In the genomic region with DNA sequence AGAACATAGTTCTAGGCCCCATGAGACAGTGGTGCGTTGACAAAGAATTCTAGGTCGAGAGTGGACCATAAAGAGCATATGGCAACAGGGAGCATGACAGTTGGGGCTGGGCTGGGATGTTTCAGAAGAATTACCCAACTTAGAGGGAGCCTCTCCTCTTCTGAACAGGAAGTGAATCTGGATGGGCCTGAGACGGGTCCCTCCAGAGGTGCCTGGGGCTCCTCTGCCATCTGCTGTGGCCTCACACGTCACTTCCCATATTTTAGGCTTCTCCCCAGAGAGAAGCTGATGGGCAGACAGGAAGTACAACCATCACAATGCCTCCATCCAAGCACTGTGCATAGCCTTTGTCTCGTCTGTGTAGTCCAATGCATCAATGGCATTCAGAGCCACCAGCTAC, we compare ENCODE assay signal across 18 mouse cellular contexts. TPM values are rescaled to one million over a fixed set of nuclear protein-coding genes. Genes with fewer than 3 reads are reported as not detected.
DNase-seq lines count a peak whose midpoint lies in the region; ATAC-seq and TF ChIP-seq lines count a peak whose summit lies in the region.
"Had no signal": no experiment of that assay in that cellular context is flagged by ENCODE, and none has a peak within 500 bp of the region (broad histone marks: within the 10 kb centered on the region; RNA-seq: fewer than 3 reads in every experiment).

No protein-coding gene starts in this region.

- H3K79me2 ChIP-seq in CH12.LX (replicated peaks; ENCODE audit: control insufficient read depth, extremely low read depth, insufficient read depth, poor library complexity, severe bottlenecking) = no peaks in the 10 kb centered on the region

- no peak overlapping the region for H3K4me3 ChIP-seq in midbrain, embryonic 12.5 days
- H3K4me3 ChIP-seq in midbrain, embryonic 15.5 days = no peak overlapping the region
- H3K4me3 ChIP-seq in CH12.LX (replicated peaks in 1 of 3; ENCODE audit: low read depth in 2 of 3, low read length in 2 of 3, poor library complexity in 1 of 3) = peak overlapping the region in 2 of 3 experiments; percentile 27 to 52
- H3K4me3 ChIP-seq in neural tube, embryonic 14.5 days (ENCODE audit: low read depth, low read length) = no peak overlapping the region
- H3K4me3 ChIP-seq: embryonic facial prominence, embryonic 15.5 days; heart, embryonic 15.5 days; myocyte; stomach, embryonic 15.5 days had no signal

- no peak overlapping the region for H3K9ac ChIP-seq in midbrain, embryonic 12.5 days (replicated peaks)
- H3K9ac ChIP-seq in midbrain, embryonic 15.5 days = no peak overlapping the region
- H3K9ac ChIP-seq in CH12.LX (ENCODE audit: insufficient read depth, low read depth) = peak overlapping the region; percentile 6
- H3K9ac ChIP-seq in neural tube, embryonic 14.5 days (replicated peaks; ENCODE audit: low read depth, low read length) = no peak overlapping the region
- H3K9ac ChIP-seq: embryonic facial prominence, embryonic 15.5 days; heart, embryonic 15.5 days; liver, embryonic 14.5 days; stomach, embryonic 15.5 days had no signal

- no peaks in the 10 kb centered on the region for H3K36me3 ChIP-seq in midbrain, embryonic 12.5 days
- no peaks in the 10 kb centered on the region for H3K36me3 ChIP-seq in midbrain, embryonic 15.5 days (replicated peaks)
- H3K36me3 ChIP-seq in CH12.LX (replicated peaks in 1 of 2; ENCODE audit: control insufficient read depth in 1 of 2, insufficient read depth in 1 of 2, low read length in 1 of 2) = peaks cover 0 to 9% of the 10 kb centered on the region in 2 experiments
- H3K36me3 ChIP-seq in neural tube, embryonic 14.5 days (ENCODE audit: control insufficient read depth, insufficient read depth, low read length) = no peaks in the 10 kb centered on the region
- H3K36me3 ChIP-seq: embryonic facial prominence, embryonic 15.5 days; heart, embryonic 15.5 days; stomach, embryonic 15.5 days had no signal

- peaks cover 27% of the 10 kb centered on the region for H3K4me1 ChIP-seq in midbrain, embryonic 12.5 days
- peaks cover 29% of the 10 kb centered on the region for H3K4me1 ChIP-seq in midbrain, embryonic 15.5 days
- peaks cover 18 to 43% of the 10 kb centered on the region in 2 experiments for H3K4me1 ChIP-seq in CH12.LX (ENCODE audit: control insufficient read depth in 1 of 2, insufficient read depth in 2 of 2)
- peaks cover 7% of the 10 kb centered on the region; the same call in 1 of the 2 replicates for H3K4me1 ChIP-seq in neural tube, embryonic 14.5 days (ENCODE audit: control insufficient read depth, insufficient read depth, low read length)

- in situ Hi-C loops in CH12.LX (cut with MboI; ENCODE audit: low pct_ligation_motif_present, low pct_unique_long_range_greater_than_20kb, low sequenced_read_pairs) = no loop called here

- H3K27me3 ChIP-seq in midbrain, embryonic 12.5 days = peaks cover 5% of the 10 kb centered on the region; the same call in 1 of the 2 replicates
- no peaks in the 10 kb centered on the region for H3K27me3 ChIP-seq in midbrain, embryonic 15.5 days (replicated peaks)
- H3K27me3 ChIP-seq in CH12.LX (replicated peaks) = no peaks in the 10 kb centered on the region
- H3K27me3 ChIP-seq in neural tube, embryonic 14.5 days (ENCODE audit: control insufficient read depth, insufficient read depth, low read length) = no peaks in the 10 kb centered on the region; the same call in 1 of the 2 replicates
- H3K27me3 ChIP-seq: embryonic facial prominence, embryonic 15.5 days; Patski; stomach, embryonic 15.5 days had no signal

- dilution Hi-C loops in CH12.LX (cut with MboI; ENCODE audit: extremely low pct_ligation_motif_present, extremely low pct_unique_long_range_greater_than_20kb, low sequenced_read_pairs) = no loop called here

- peak; percentile 70 for TF ChIP-seq POLR2A in CH12.LX (IDR thresholded peaks at IDR 0.05; ENCODE audit: low read depth, low read length)

- no peak for ATAC-seq in midbrain, embryonic 12.5 days (ENCODE audit: low FRiP score, low read depth)
- no peak for ATAC-seq in midbrain, embryonic 15.5 days (replicated peaks)
- ATAC-seq in hematopoietic stem cell, adult 5-6 weeks (replicated peaks in 1 of 2; ENCODE audit: insufficient read depth in 1 of 2, low FRiP score in 2 of 2, low TSS enrichment in 1 of 2, low read depth in 1 of 2, poor library complexity in 2 of 2, severe bottlenecking in 2 of 2) = peak; percentile 55 to 56
- ATAC-seq in neural tube, embryonic 14.5 days (ENCODE audit: low read depth) = no peak
- ATAC-seq: Patski had no signal

- H3K4me2 ChIP-seq in midbrain, embryonic 12.5 days (replicated peaks) = no peak overlapping the region
- no peak overlapping the region for H3K4me2 ChIP-seq in midbrain, embryonic 15.5 days
- peak overlapping the region; percentile 13; the same call in 1 of the 2 replicates for H3K4me2 ChIP-seq in CH12.LX (ENCODE audit: insufficient read depth, low read depth, poor library complexity, severe bottlenecking)
- no peak overlapping the region for H3K4me2 ChIP-seq in neural tube, embryonic 14.5 days (ENCODE audit: low read depth, low read length)
- H3K4me2 ChIP-seq: embryonic facial prominence, embryonic 15.5 days; heart, embryonic 15.5 days; stomach, embryonic 15.5 days had no signal

- peak overlapping the region; percentile 65 for H3K27ac ChIP-seq in midbrain, embryonic 12.5 days (replicated peaks)
- H3K27ac ChIP-seq in midbrain, embryonic 15.5 days = no peak overlapping the region
- no peak overlapping the region for H3K27ac ChIP-seq in CH12.LX (ENCODE audit: insufficient read depth, low read depth)
- 0 out of 2 replicates have a peak overlapping the region, but pooled peaks have one; percentile 62 for H3K27ac ChIP-seq in neural tube, embryonic 14.5 days (ENCODE audit: low read depth, low read length)
- H3K27ac ChIP-seq: embryonic facial prominence, embryonic 15.5 days; heart, embryonic 15.5 days; liver, embryonic 14.5 days; stomach, embryonic 15.5 days had no signal

- 66% methylated on average over 5 of the region's 5 CpGs for WGBS in midbrain, embryonic 12.5 days
- 53% methylated on average over 5 of the region's 5 CpGs for WGBS in midbrain, embryonic 15.5 days
- 45% methylated on average over 5 of the region's 5 CpGs for WGBS in neural tube, embryonic 14.5 days

- TF ChIP-seq CTCF in CH12.LX (conservative IDR thresholded peaks at IDR 0.05 in 1 of 2, IDR thresholded peaks at IDR 0.05 in 1 of 2; ENCODE audit: low read depth in 2 of 2, low read length in 2 of 2) = no peak

- TF ChIP-seq RAD21 in CH12.LX (IDR thresholded peaks at IDR 0.05; ENCODE audit: low read depth, low read length) = no peak; the same call in 1 of the 2 replicates

- peak; percentile 40 for TF ChIP-seq EP300 in CH12.LX (IDR thresholded peaks at IDR 0.05; ENCODE audit: low read length)

- no peaks in the 10 kb centered on the region for H3K9me3 ChIP-seq in midbrain, embryonic 12.5 days
- no peaks in the 10 kb centered on the region for H3K9me3 ChIP-seq in midbrain, embryonic 15.5 days
- no peaks in the 10 kb centered on the region for H3K9me3 ChIP-seq in CH12.LX (replicated peaks; ENCODE audit: low read length)
- H3K9me3 ChIP-seq in neural tube, embryonic 14.5 days (ENCODE audit: control insufficient read depth, low read length) = no peaks in the 10 kb centered on the region
- H3K9me3 ChIP-seq: embryonic facial prominence, embryonic 15.5 days; heart, embryonic 15.5 days; stomach, embryonic 15.5 days had no signal

- peak; percentile 92 for DNase-seq in CH12.LX (ENCODE audit: extremely low read depth)
- no peak for DNase-seq in adrenal gland, postnatal 25 days
- no peak for DNase-seq in layer of hippocampus, adult 18-20 months (ENCODE audit: low spot score in 2 of 2)
- DNase-seq: cerebellum, adult 11 months; gastrocnemius, postnatal 36 days; left cerebral cortex, postnatal 4 days; thymus, postnatal 14 days had no signal

TF ChIP-seq in CH12.LX, 34 proteins besides CTCF, POLR2A, EP300 and RAD21 (continues in another document):
- TF ChIP-seq ELF1 (IDR thresholded peaks at IDR 0.05; ENCODE audit: low read depth, low read length) (peak; percentile 83), JUND (conservative IDR thresholded peaks at IDR 0.05; ENCODE audit: low read depth, low read length) (no peak), MYC (IDR thresholded peaks at IDR 0.05; ENCODE audit: low read depth, low read length) (no peak), TBP (conservative IDR thresholded peaks at IDR 0.05; ENCODE audit: low read depth, low read length) (peak; percentile 81)

RNA-seq across cellular contexts. Expression of gene Bcr, which starts 4.7 kb away (rescaled TPM):
- 10.8 and 11.7 TPM in 2 replicates for polyA plus RNA-seq in midbrain, embryonic 12.5 days (2016; fragmentation: Nextera tagmentation; extraction: Ambion mirVana)
- polyA plus RNA-seq in midbrain, embryonic 15.5 days (2015; fragmentation: Nextera tagmentation; extraction: Ambion mirVana) = 17.9 and 19.2 TPM in 2 replicates
- total RNA-seq in CH12.LX (2012; rRNA removed) (18.2 and 22.1 TPM in 2 replicates), CH12.LX (2014; rRNA removed) (4.0 and 4.3 TPM in 2 replicates)
- 18.6 and 20.0 TPM in 2 replicates for polyA plus RNA-seq in CH12.LX (2012; ENCODE audit: insufficient read length, low read depth)
- total RNA-seq in hematopoietic stem cell, adult 5-6 weeks (2017) = 20.1 and 34.9 TPM in 2 replicates
- polyA plus RNA-seq in neural tube, embryonic 14.5 days (2014; fragmentation: Nextera tagmentation; extraction: Ambion mirVana) = 23.3 and 26.4 TPM in 2 replicates
- total RNA-seq in adrenal gland, postnatal 25 days (2021) = 31.3 and 41.0 TPM in 2 replicates
- 100 to 1,000 TPM; 132 to 133 TPM for total RNA-seq in layer of hippocampus, adult 18-20 months (2021)

RNA-seq across cellular contexts. Expression of gene Rab36, which starts 18.8 kb away (rescaled TPM):
- 11.1 and 12.2 TPM in 2 replicates for polyA plus RNA-seq in midbrain, embryonic 12.5 days (2016; fragmentation: Nextera tagmentation; extraction: Ambion mirVana)
- polyA plus RNA-seq in midbrain, embryonic 15.5 days (2015; fragmentation: Nextera tagmentation; extraction: Ambion mirVana) = 22.2 and 23.2 TPM in 2 replicates
- total RNA-seq in CH12.LX (2012; rRNA removed) = 0.59 and 0.67 TPM in 2 replicates
- total RNA-seq in CH12.LX (2014; rRNA removed) = 0.07 and 0.34 TPM in 2 replicates
- polyA plus RNA-seq in CH12.LX (2012; ENCODE audit: insufficient read length, low read depth) = 1.2 and 1.5 TPM in 2 replicates
- 1.3 and 3.3 TPM in 2 replicates for total RNA-seq in hematopoietic stem cell, adult 5-6 weeks (2017)
- 13.9 and 18.8 TPM in 2 replicates for polyA plus RNA-seq in neural tube, embryonic 14.5 days (2014; fragmentation: Nextera tagmentation; extraction: Ambion mirVana)
- total RNA-seq in adrenal gland, postnatal 25 days (2021) = 14.8 and 21.8 TPM in 2 replicates
- 10 to 100 TPM; 28.6 to 30.5 TPM for total RNA-seq in layer of hippocampus, adult 18-20 months (2021)

RNA-seq across cellular contexts. Expression of gene Rsph14, which starts 23.3 kb away (rescaled TPM):
- polyA plus RNA-seq in midbrain, embryonic 12.5 days (2016; fragmentation: Nextera tagmentation; extraction: Ambion mirVana) = 0.35 TPM in 1 of 2 replicates, not detected in the other
- 0.54 and 1.5 TPM in 2 replicates for polyA plus RNA-seq in midbrain, embryonic 15.5 days (2015; fragmentation: Nextera tagmentation; extraction: Ambion mirVana)
- total RNA-seq in CH12.LX (2012; rRNA removed) (0.13 TPM in 1 of 2 replicates, not detected in the other), CH12.LX (2014; rRNA removed) (not detected in 2 replicates)
- polyA plus RNA-seq in CH12.LX (2012; ENCODE audit: insufficient read length, low read depth) = not detected in 2 replicates
- not detected in 2 replicates for total RNA-seq in hematopoietic stem cell, adult 5-6 weeks (2017)
- 0.33 TPM in 1 of 2 replicates, not detected in the other for polyA plus RNA-seq in neural tube, embryonic 14.5 days (2014; fragmentation: Nextera tagmentation; extraction: Ambion mirVana)
- 0.52 TPM in 1 of 2 replicates, not detected in the other for total RNA-seq in adrenal gland, postnatal 25 days (2021)
- under 1 TPM; 0.68 to 0.87 TPM for total RNA-seq in layer of hippocampus, adult 18-20 months (2021)
- total RNA-seq: gastrocnemius, postnatal 36 days had no signal
- polyA plus RNA-seq: forebrain, embryonic 11.5 days; heart, embryonic 15.5 days; liver, embryonic 14.5 days; myocyte; Patski; stomach, embryonic 15.5 days had no signal

Comparison
In these comparisons a context has a peak if more than half of its experiments do, and no peak if none do; other contexts are left out.
1. H3K27ac ChIP-seq: peak in midbrain, embryonic 12.5 days (single experiment) and neural tube, embryonic 14.5 days (single experiment); none in midbrain, embryonic 15.5 days (single experiment) and CH12.LX (single experiment).
2. ATAC-seq: peak in hematopoietic stem cell, adult 5-6 weeks (2 of 2); none in midbrain, embryonic 12.5 days (single experiment), midbrain, embryonic 15.5 days (single experiment) and neural tube, embryonic 14.5 days (single experiment).
3. H3K4me3 ChIP-seq: peak in CH12.LX (2 of 3); none in midbrain, embryonic 12.5 days (single experiment), midbrain, embryonic 15.5 days (single experiment) and neural tube, embryonic 14.5 days (single experiment).